Mouse (Mus musculus) heart, embryonic 14.5 days (tissue): ENCODE measurements around the gene Ube2d2b. TPM values are rescaled to one million over a fixed set of nuclear protein-coding genes. Genes with fewer than 3 reads are reported as not detected.

Source experiments
- ATAC-seq: fragments of 200-750 bp; cut with Nextera tagmentation; 2 replicates; pipeline ENCODE4 v1.8.0; 2017; ENCODE audit warnings: low read depth, moderate TSS enrichment; ENCODE audit not compliant: insufficient number of reproducible peaks, insufficient read depth, low FRiP score
- H3K27ac ChIP-seq, 2 experiments: fragments of 200-500 bp in 1 of 2; fragments of 300-500 bp in 1 of 2; sonication (generic) in 1 of 2; replicated peaks in 1 of 2; 2 replicates each; pipeline ENCODE4 v1.5.1; 2012 to 2014; ENCODE audit warnings: low read depth in 2 of 2, low read length in 2 of 2, control low read depth in 1 of 2, mild to moderate bottlenecking in 1 of 2, mixed read lengths in 1 of 2; ENCODE audit not compliant: control insufficient read depth in 1 of 2, insufficient read depth in 1 of 2
- H3K27me3 ChIP-seq: fragments of 300-500 bp; sonication (generic); 2 replicates; pipeline ENCODE4 v1.6.1; 2014; ENCODE audit warnings: mild to moderate bottlenecking, low read length, control low read depth; ENCODE audit not compliant: control insufficient read depth, insufficient read depth
- H3K36me3 ChIP-seq: fragments of 300-500 bp; sonication (generic); 2 replicates; pipeline ENCODE4 v1.6.1; 2014; ENCODE audit warnings: mild to moderate bottlenecking, control low read depth, low read length, mixed read lengths; ENCODE audit not compliant: control insufficient read depth, insufficient read depth
- H3K4me1 ChIP-seq, 2 experiments: fragments of 200-500 bp in 1 of 2; fragments of 300-500 bp in 1 of 2; sonication (generic) in 1 of 2; 2 replicates each; pipeline ENCODE4 v1.6.1; 2012 to 2014; ENCODE audit warnings: low read length in 2 of 2, control low read depth in 1 of 2, mixed read lengths in 1 of 2; ENCODE audit not compliant: control insufficient read depth in 2 of 2, insufficient read depth in 2 of 2
- H3K4me2 ChIP-seq: fragments of 300-500 bp; sonication (generic); 2 replicates; pipeline ENCODE4 v1.6.1; 2014; ENCODE audit warnings: mild to moderate bottlenecking, low read length
- H3K4me3 ChIP-seq, 2 experiments: fragments of 200-500 bp in 1 of 2; fragments of 300-500 bp in 1 of 2; sonication (generic) in 1 of 2; 2 replicates each; pipeline ENCODE4 v1.5.1; 2012 to 2014; ENCODE audit warnings: low read length in 2 of 2, mild to moderate bottlenecking in 2 of 2, control low read depth in 1 of 2, low read depth in 1 of 2, moderate library complexity in 1 of 2; ENCODE audit not compliant: control insufficient read depth in 1 of 2, insufficient read depth in 1 of 2
- H3K9ac ChIP-seq: fragments of 300-500 bp; sonication (generic); 2 replicates; pipeline ENCODE4 v1.6.1; 2014; ENCODE audit warnings: mild to moderate bottlenecking, low read length
- H3K9me3 ChIP-seq: fragments of 300-500 bp; sonication (generic); 2 replicates; pipeline ENCODE4 v1.6.1; 2016; ENCODE audit warnings: low read length, control low read depth; ENCODE audit not compliant: control insufficient read depth
- WGBS: fragments of 180-500 bp; shearing (Covaris S2); extraction: QIAGEN DNeasy Blood & Tissue Kit; methylation state at CpG from one replicate; pipeline ENCODE4 v1.1.7; 2014; 5-methylcytosine and 5-hydroxymethylcytosine counted together
- polyA plus RNA-seq: library from polyadenylated mRNA; unstranded; fragments of >200 nt; fragmentation: Nextera tagmentation; extraction: Ambion mirVana; gene quantifications from 2 replicates; pipeline ENCODE4 v1.2.1, GENCODE M21; 2014

Gene Ube2d2b
- polyA plus RNA-seq, 1 experiment from 2014 or later = 0.42 TPM

GRCm38 (mm10) chr5:107854556-107854955 is 24.7 kb downstream of the Ube2d2b start:
- no peak overlapping the region for H3K4me2 ChIP-seq
- no peak for ATAC-seq
- peak overlapping the region; percentile 27 to 76; a peak in 2 of 4 replicates for H3K27ac ChIP-seq
- peaks cover 4 to 32% of the 10 kb centered on the region in 2 experiments for H3K4me1 ChIP-seq
- no peaks in the 10 kb centered on the region for H3K27me3 ChIP-seq
- WGBS = 26% methylated on average over 3 of the region's 3 CpGs
- H3K9me3 ChIP-seq = 0 out of 2 replicates have a peak, but pooled peaks cover 4% of the 10 kb centered on the region
- no peak overlapping the region for H3K9ac ChIP-seq
- peaks cover 3% of the 10 kb centered on the region; the same call in 1 of the 2 replicates for H3K36me3 ChIP-seq
- H3K4me3 ChIP-seq = no peak overlapping the region

DNA sequence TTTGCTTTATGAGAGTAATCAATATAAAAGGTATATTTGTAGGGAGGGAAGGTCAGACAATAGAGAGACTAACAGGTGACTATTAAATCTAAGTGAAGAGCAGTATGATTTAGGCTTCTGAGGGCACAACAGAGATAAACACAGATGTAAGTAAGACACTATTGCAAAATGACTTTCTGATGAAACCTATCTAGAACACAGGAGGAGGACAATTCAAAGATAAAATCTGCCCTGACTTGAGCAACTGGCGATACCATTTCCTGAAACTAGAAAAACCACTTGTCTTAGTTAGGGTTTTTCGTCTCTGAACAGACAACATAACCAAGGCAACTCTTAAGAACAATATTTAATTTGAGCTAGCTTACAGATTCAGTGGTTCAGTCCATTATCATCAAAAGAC is 25.6 kb downstream of the Ube2d2b start:
- no peaks in the 10 kb centered on the region for H3K9me3 ChIP-seq
- H3K9ac ChIP-seq = no peak overlapping the region
- WGBS = 65% methylated on average over 2 of the region's 2 CpGs
- H3K4me1 ChIP-seq = peaks cover 4 to 32% of the 10 kb centered on the region in 2 experiments
- H3K27me3 ChIP-seq = no peaks in the 10 kb centered on the region
- H3K4me3 ChIP-seq = no peak overlapping the region
- H3K36me3 ChIP-seq = no peaks in the 10 kb centered on the region
- H3K4me2 ChIP-seq = no peak overlapping the region
- no peak overlapping the region for H3K27ac ChIP-seq
- no peak for ATAC-seq

GRCm38 (mm10) chr5:107858963-107859362 is 29.1 kb downstream of the Ube2d2b start:
- peaks cover under 1 to 19% of the 10 kb centered on the region in 2 experiments for H3K4me1 ChIP-seq
- H3K27ac ChIP-seq = no peak overlapping the region
- no peak overlapping the region for H3K9ac ChIP-seq
- H3K9me3 ChIP-seq = no peaks in the 10 kb centered on the region
- WGBS = 50% methylated on average over 2 of the region's 2 CpGs
- H3K36me3 ChIP-seq = no peaks in the 10 kb centered on the region
- no peak overlapping the region for H3K4me2 ChIP-seq
- no peak overlapping the region for H3K4me3 ChIP-seq
- H3K27me3 ChIP-seq = no peaks in the 10 kb centered on the region
- ATAC-seq = no peak

- Histone ChIP-seq H3K4me2 (no peak overlapping the region), H3K27ac (no peak overlapping the region), H3K9ac (no peak overlapping the region), H3K4me1 (peaks cover 6 to 29% of the 10 kb centered on the region in 2 experiments), H3K9me3 (no peaks in the 10 kb centered on the region), H3K36me3 (no peaks in the 10 kb centered on the region), H3K27me3 (no peaks in the 10 kb centered on the region), H3K4me3 (no peak overlapping the region)
- no peak for ATAC-seq
- WGBS = 82% methylated on average over 3 of the region's 3 CpGs
These were observed 34.1 kb downstream of the Ube2d2b start for GRCm38 (mm10) chr5:107863971-107864370.

DNA sequence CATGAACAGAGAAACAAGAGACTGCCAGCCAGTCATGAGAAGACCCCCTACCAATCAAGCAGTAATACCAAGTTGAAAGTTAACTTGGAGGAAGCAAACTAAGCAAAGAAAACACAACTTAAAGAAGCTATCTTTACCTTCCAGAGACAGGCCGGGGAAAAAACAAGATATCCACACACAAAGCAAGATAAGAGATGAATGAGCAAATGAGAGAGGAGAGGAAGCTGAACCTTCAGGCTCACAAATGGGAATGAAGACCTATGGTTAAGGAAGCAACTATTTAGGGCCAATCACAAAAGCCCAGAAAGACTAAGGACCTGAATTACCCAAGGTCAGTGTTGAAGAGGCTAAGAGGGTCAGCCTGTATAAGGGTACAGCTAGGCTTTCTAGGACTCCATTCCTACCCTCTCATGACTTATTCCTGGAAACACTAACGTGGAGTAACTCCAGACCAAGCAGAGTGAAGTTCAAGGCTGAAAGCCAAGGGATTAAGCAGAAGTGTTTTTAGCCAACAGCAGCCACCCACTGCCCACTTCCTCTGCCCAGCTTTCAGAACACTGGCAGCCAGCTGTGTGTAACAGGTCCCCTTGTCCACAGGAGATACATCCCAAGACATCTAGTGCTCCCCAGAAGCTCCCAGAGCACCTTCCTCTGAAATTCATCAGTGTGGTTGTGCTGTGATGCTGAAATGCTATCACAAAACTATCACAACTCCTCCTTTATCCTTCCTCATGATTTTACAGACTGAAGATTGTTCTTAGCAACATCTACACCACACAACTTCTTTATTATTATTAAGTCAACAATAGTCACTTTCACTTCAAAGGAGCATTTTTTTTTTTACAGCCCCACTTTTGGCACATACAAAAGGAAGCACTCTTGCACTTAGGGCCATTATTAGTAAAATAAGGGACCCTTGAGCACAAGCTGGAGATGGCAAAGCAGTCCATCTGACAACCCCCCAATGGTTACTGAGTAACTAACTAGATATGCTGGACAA is 36.5 kb downstream of the Ube2d2b start:
- WGBS = 13% methylated on average over 2 of the region's 2 CpGs
- Histone ChIP-seq H3K9me3 (no peaks in the 10 kb centered on the region), H3K4me1 (peaks cover 6 to 32% of the 10 kb centered on the region in 2 experiments), H3K9ac (no peak overlapping the region), H3K4me3 (no peak overlapping the region), H3K27me3 (no peaks in the 10 kb centered on the region), H3K36me3 (no peaks in the 10 kb centered on the region), H3K27ac (peak overlapping the region; percentile 32 to 38; a peak in 3 of 4 replicates), H3K4me2 (peak overlapping the region; percentile 73)
- no peak for ATAC-seq

GRCm38 (mm10) chr5:107867970-107868904 is 38.3 kb downstream of the Ube2d2b start:
- Histone ChIP-seq H3K4me2 (peak overlapping the region; percentile 73), H3K9me3 (no peaks in the 10 kb centered on the region), H3K4me3 (peak overlapping the region; percentile 84 to 91), H3K9ac (peak overlapping the region; percentile 92), H3K4me1 (peaks cover 12 to 42% of the 10 kb centered on the region in 2 experiments), H3K27ac (peak overlapping the region; percentile 95 to 97), H3K27me3 (no peaks in the 10 kb centered on the region), H3K36me3 (no peaks in the 10 kb centered on the region)
- WGBS = under 1% methylated on average over 62 of the region's 82 CpGs
- peak; percentile 63 for ATAC-seq

DNA sequence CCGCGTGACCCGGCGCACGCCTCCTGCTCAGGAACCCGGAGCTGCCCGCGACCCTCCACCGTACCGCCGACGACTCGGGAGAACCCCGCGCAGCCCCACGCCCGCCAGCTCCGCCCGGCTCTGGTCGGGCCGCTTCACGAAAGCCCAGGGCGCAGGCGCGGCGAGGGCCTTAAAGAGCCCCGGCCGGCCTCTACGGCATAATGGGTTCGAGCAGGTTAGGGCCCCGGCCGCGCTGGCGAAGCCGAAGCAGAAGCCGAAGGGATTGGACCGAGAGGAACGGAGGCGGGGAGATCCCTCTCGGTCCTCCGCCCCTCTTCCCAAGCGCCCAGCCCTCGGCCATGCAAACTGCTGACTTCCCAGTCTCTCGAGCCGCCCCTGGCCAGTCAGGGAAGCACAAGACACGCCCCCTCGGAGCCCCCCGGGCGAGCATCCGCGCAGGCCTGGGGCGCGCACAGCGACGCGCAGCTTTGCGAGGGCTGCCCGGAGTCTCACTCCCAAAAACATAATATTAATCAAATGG is 39.1 kb downstream of the Ube2d2b start:
- Histone ChIP-seq H3K27ac (peak overlapping the region; percentile 95 to 97), H3K4me3 (peak overlapping the region; percentile 84 to 91), H3K9ac (peak overlapping the region; percentile 92), H3K36me3 (no peaks in the 10 kb centered on the region), H3K4me1 (peaks cover 12 to 47% of the 10 kb centered on the region in 2 experiments), H3K27me3 (no peaks in the 10 kb centered on the region), H3K9me3 (no peaks in the 10 kb centered on the region), H3K4me2 (peak overlapping the region; percentile 73)
- WGBS = under 1% methylated on average over 55 of the region's 58 CpGs
- ATAC-seq = peak; percentile 95
